Mouse (Mus musculus) intestine, embryonic 16.5 days (tissue): Measurements from ENCODE around the gene Gab1. TPM values are rescaled to one million over a fixed set of nuclear protein-coding genes. Genes with fewer than 3 reads are reported as not detected.

Experiments
- ATAC-seq: fragments of 200-750 bp; cut with Nextera tagmentation; 2 replicates; pipeline ENCODE4 v1.8.0; 2017; ENCODE audit warnings: moderate TSS enrichment, moderate library complexity
- H3K27ac ChIP-seq: fragments of 300-500 bp; sonication (generic); 2 replicates; pipeline ENCODE4 v1.5.1; 2014; ENCODE audit warnings: mild to moderate bottlenecking, low read length
- H3K27me3 ChIP-seq: fragments of 300-500 bp; sonication (generic); replicated peaks from 2 replicates; pipeline ENCODE4 v1.6.1; 2014; ENCODE audit warnings: low read length, control low read depth, mixed read lengths; ENCODE audit not compliant: control insufficient read depth, insufficient read depth
- H3K36me3 ChIP-seq: fragments of 300-500 bp; sonication (generic); 2 replicates; pipeline ENCODE4 v1.6.1; 2014; ENCODE audit warnings: low read length, control low read depth; ENCODE audit not compliant: control insufficient read depth, insufficient read depth
- H3K4me1 ChIP-seq: fragments of 300-500 bp; sonication (generic); 2 replicates; pipeline ENCODE4 v1.6.1; 2014; ENCODE audit warnings: low read length, control low read depth, mixed read lengths; ENCODE audit not compliant: control insufficient read depth, insufficient read depth
- H3K4me2 ChIP-seq: fragments of 300-500 bp; sonication (generic); 2 replicates; pipeline ENCODE4 v1.6.1; 2014; ENCODE audit warnings: low read depth, low read length, control low read depth
- H3K4me3 ChIP-seq: fragments of 300-500 bp; sonication (generic); 2 replicates; pipeline ENCODE4 v1.5.1; 2014; ENCODE audit warnings: mild to moderate bottlenecking, low read length
- H3K9ac ChIP-seq: fragments of 300-500 bp; sonication (generic); 2 replicates; pipeline ENCODE4 v1.6.1; 2014; ENCODE audit warnings: low read depth, low read length
- H3K9me3 ChIP-seq: fragments of 300-500 bp; sonication (generic); 2 replicates; pipeline ENCODE4 v1.6.1; 2016; ENCODE audit warnings: low read length, control low read depth; ENCODE audit not compliant: control insufficient read depth
- WGBS: fragments of 180-500 bp; shearing (Covaris S2); extraction: QIAGEN DNeasy Blood & Tissue Kit; methylation state at CpG from one replicate; pipeline ENCODE4 v1.1.7; 2014; 5-methylcytosine and 5-hydroxymethylcytosine counted together
- polyA plus RNA-seq: library from polyadenylated mRNA; unstranded; fragments of >200 nt; fragmentation: Nextera tagmentation; extraction: Ambion mirVana; gene quantifications from 2 replicates; pipeline ENCODE4 v1.2.1, GENCODE M21; 2015

Gab1 gene
- polyA plus RNA-seq, 1 experiment from 2014 or later = 9.0 TPM

GRCm38 (mm10) chr8:80838199-80838598, 42.1 kb downstream of the Gab1 start:
- 24% methylated on average over 6 of the region's 6 CpGs for WGBS
- Histone ChIP-seq H3K4me2 (no peak overlapping the region), H3K4me1 (peaks cover 5% of the 10 kb centered on the region; the same call in 1 of the 2 replicates), H3K9ac (no peak overlapping the region), H3K36me3 (no peaks in the 10 kb centered on the region), H3K27ac (no peak overlapping the region), H3K27me3 (no peaks in the 10 kb centered on the region), H3K9me3 (no peaks in the 10 kb centered on the region), H3K4me3 (no peak overlapping the region)
- peak; percentile 62 for ATAC-seq

- H3K9ac ChIP-seq = no peak overlapping the region
- ATAC-seq = no peak
- no peak overlapping the region for H3K4me3 ChIP-seq
- H3K36me3 ChIP-seq = no peaks in the 10 kb centered on the region
- no peak overlapping the region for H3K27ac ChIP-seq
- WGBS = 88% methylated on average over 6 of the region's 6 CpGs
- no peaks in the 10 kb centered on the region for H3K27me3 ChIP-seq
- no peaks in the 10 kb centered on the region for H3K9me3 ChIP-seq
- no peak overlapping the region for H3K4me2 ChIP-seq
- peaks cover 22% of the 10 kb centered on the region for H3K4me1 ChIP-seq
Observed at GRCm38 (mm10) chr8:80835401-80835800, 44.9 kb downstream of the Gab1 start.

- Histone ChIP-seq H3K9ac (no peak overlapping the region), H3K4me1 (peaks cover 25% of the 10 kb centered on the region), H3K9me3 (no peaks in the 10 kb centered on the region), H3K36me3 (no peaks in the 10 kb centered on the region), H3K4me2 (no peak overlapping the region), H3K27ac (no peak overlapping the region), H3K27me3 (no peaks in the 10 kb centered on the region), H3K4me3 (no peak overlapping the region)
- no peak for ATAC-seq
- WGBS = 74% methylated on average over 4 of the region's 4 CpGs
Observed at GRCm38 (mm10) chr8:80834443-80834842, 45.9 kb downstream of the Gab1 start.

- ATAC-seq = no peak
- H3K27ac ChIP-seq = no peak overlapping the region
- no peaks in the 10 kb centered on the region for H3K36me3 ChIP-seq
- H3K9ac ChIP-seq = no peak overlapping the region
- no peak overlapping the region for H3K4me2 ChIP-seq
- no peaks in the 10 kb centered on the region for H3K27me3 ChIP-seq
- peaks cover 19% of the 10 kb centered on the region for H3K4me1 ChIP-seq
- no peaks in the 10 kb centered on the region for H3K9me3 ChIP-seq
- no peak overlapping the region for H3K4me3 ChIP-seq
Observed at GRCm38 (mm10) chr8:80832534-80832933, 47.8 kb downstream of the Gab1 start.

- H3K27ac ChIP-seq = no peak overlapping the region
- no peaks in the 10 kb centered on the region for H3K9me3 ChIP-seq
- no peak for ATAC-seq
- no peaks in the 10 kb centered on the region for H3K27me3 ChIP-seq
- H3K4me1 ChIP-seq = peaks cover 19% of the 10 kb centered on the region
- H3K36me3 ChIP-seq = no peaks in the 10 kb centered on the region
- H3K4me3 ChIP-seq = no peak overlapping the region
- H3K4me2 ChIP-seq = no peak overlapping the region
- H3K9ac ChIP-seq = no peak overlapping the region
- 89% methylated on average over 5 of the region's 5 CpGs for WGBS
Observed at GRCm38 (mm10) chr8:80831876-80832524, 48.3 kb downstream of the Gab1 start.

- Histone ChIP-seq H3K4me2 (peak overlapping the region; percentile 6; the same call in 1 of the 2 replicates), H3K9me3 (no peaks in the 10 kb centered on the region), H3K4me1 (peaks cover 19% of the 10 kb centered on the region), H3K27me3 (no peaks in the 10 kb centered on the region), H3K27ac (peak overlapping the region; percentile 68), H3K4me3 (no peak overlapping the region), H3K36me3 (no peaks in the 10 kb centered on the region), H3K9ac (peak overlapping the region; percentile 40; the same call in 1 of the 2 replicates)
- 48% methylated on average over 11 of the region's 11 CpGs for WGBS
- ATAC-seq = peak; percentile 55
Observed at GRCm38 (mm10) chr8:80830724-80831566, 49.4 kb downstream of the Gab1 start.

- Histone ChIP-seq H3K4me2 (peak overlapping the region; percentile 6; the same call in 1 of the 2 replicates), H3K9ac (no peak overlapping the region), H3K4me3 (no peak overlapping the region), H3K36me3 (no peaks in the 10 kb centered on the region), H3K27me3 (no peaks in the 10 kb centered on the region), H3K9me3 (no peaks in the 10 kb centered on the region), H3K4me1 (peaks cover 21% of the 10 kb centered on the region), H3K27ac (peak overlapping the region; percentile 68)
- WGBS = 49% methylated on average over 7 of the region's 7 CpGs
- no peak for ATAC-seq
Observed at GRCm38 (mm10) chr8:80830141-80830540, 50.2 kb downstream of the Gab1 start.

- 82% methylated on average over 7 of the region's 7 CpGs for WGBS
- Histone ChIP-seq H3K4me2 (no peak overlapping the region), H3K4me1 (peaks cover 29% of the 10 kb centered on the region), H3K27me3 (no peaks in the 10 kb centered on the region), H3K9ac (no peak overlapping the region), H3K27ac (no peak overlapping the region), H3K9me3 (no peaks in the 10 kb centered on the region), H3K4me3 (no peak overlapping the region), H3K36me3 (no peaks in the 10 kb centered on the region)
- ATAC-seq = no peak
Observed at GRCm38 (mm10) chr8:80826996-80827395, 53.3 kb downstream of the Gab1 start.

- Histone ChIP-seq H3K9ac (no peak overlapping the region), H3K36me3 (no peaks in the 10 kb centered on the region), H3K4me2 (no peak overlapping the region), H3K9me3 (no peaks in the 10 kb centered on the region), H3K27ac (no peak overlapping the region), H3K27me3 (no peaks in the 10 kb centered on the region), H3K4me1 (peaks cover 21% of the 10 kb centered on the region; the same call in 1 of the 2 replicates), H3K4me3 (no peak overlapping the region)
- peak; percentile 19; the same call in 1 of the 2 replicates for ATAC-seq
- WGBS = 65% methylated on average over 4 of the region's 4 CpGs
Observed at GRCm38 (mm10) chr8:80825136-80825535, 55.2 kb downstream of the Gab1 start.
